Mouse (Mus musculus) layer of hippocampus, postnatal 14 days (tissue): Measurements from ENCODE around the gene Ifi209. TPM values are rescaled to one million over a fixed set of nuclear protein-coding genes. Genes with fewer than 3 reads are reported as not detected.
"Not testable (repeated sequence)": the region's sequence is repeated elsewhere in the genome, so short reads cannot be mapped to it uniquely, and the experiment has no call there.

ENCODE experiments used
- DNase-seq, 2 experiments: peaks; one replicate each; pipeline ENCODE4 v3.0.0; 2021 to 2022; ENCODE audit warnings: low spot score in 2 of 2, mixed read lengths in 1 of 2
- long read RNA-seq, 2 experiments: library from polyadenylated mRNA; stranded (forward); transcript quantifications; one replicate each; pipeline ENCODE4 v2.0.0; 2021
- microRNA-seq, 2 experiments: library from miRNA; unstranded; fragments of <30 nt; microRNA quantifications; one replicate each; pipeline ENCODE4 v1.2.0; 2021
- total RNA-seq, 2 experiments: library from RNA; stranded (reverse); gene quantifications; 2 replicates each; pipeline ENCODE4 v1.2.3; 2021

Gene Ifi209
- total RNA-seq: not detected
- long read RNA-seq, experiment 1: 0 reads
- long read RNA-seq, experiment 2: 0 reads

DNA sequence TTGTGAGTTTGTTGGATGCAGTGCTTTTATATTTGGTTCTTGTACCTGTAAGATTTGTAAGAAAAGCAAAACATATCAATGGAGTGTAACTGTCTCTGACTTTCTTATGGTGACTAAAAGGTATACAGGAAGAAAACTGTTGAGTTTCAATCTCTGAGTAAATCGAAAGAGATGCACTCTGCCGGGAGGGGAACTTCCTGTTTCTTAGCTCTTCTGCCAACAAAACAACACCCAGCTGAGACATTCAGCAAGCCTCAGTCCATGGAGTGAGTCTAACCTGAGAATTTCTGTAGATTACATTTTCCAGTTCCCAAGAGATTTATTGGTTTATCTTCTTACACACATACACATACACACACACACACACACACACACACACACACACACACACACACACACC lies at the start of gene Ifi209:
Gene Ifi209, plus strand, starts transcription at position 296 of the 400 bp plus-strand sequence.
- not testable (repeated sequence) for DNase-seq

DNA sequence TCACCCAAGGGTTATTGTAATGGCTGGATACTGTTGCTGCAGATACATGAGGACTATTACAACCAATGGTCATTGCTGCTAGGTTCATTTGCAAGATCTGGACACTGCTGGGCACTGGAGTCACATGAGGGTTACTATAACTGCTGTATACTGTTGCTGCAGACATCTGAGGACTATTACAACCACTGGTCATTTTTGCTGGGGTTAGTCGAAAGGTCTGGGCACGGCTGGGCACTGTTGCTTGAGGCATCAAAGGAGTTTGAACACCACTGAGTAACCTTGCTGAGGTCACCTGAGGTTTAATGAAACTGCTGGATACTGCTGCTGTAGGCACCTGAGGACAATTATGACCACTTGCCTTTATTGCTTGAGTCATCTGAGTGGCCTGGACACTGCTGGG lies 41.0 kb upstream of the Ifi209 start:
- not testable (repeated sequence) for DNase-seq

DNA sequence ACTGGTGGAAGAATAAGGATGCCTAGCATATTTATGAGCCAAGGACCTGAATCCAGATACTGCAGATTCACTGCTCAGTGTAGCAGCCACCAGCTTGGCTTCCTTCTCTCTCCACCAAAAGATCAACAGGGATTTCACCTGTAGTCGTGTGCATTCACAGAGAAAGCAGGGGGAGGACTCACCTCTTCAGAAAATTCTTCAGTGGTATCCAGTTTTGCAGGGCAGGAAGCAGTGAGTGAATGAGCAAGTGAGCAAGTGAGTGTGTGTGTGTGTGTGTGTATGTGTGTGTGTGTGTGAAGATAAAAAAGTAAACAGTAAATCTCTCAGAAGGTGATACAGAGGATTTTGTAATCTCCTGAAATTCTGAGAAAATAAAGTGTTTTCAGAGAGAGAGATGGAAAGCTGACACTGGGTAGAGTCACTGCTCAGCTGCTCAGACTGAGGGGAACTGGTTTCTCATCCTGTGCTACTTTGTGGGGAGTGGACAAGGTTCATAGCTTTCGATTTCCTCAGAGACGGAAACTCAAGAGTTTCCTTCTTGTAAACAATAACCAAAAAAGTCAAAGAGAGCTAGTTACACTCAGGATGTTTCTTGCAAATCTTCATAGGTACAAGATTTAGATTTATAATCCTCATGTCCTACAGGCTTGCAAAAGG lies 31.8 kb upstream of the Ifi209 start, which contains the start of gene Ifi213:
Gene Ifi213, minus strand, starts transcription at position 437 of the 657 bp plus-strand sequence.
- DNase-seq: not testable (repeated sequence)

DNA sequence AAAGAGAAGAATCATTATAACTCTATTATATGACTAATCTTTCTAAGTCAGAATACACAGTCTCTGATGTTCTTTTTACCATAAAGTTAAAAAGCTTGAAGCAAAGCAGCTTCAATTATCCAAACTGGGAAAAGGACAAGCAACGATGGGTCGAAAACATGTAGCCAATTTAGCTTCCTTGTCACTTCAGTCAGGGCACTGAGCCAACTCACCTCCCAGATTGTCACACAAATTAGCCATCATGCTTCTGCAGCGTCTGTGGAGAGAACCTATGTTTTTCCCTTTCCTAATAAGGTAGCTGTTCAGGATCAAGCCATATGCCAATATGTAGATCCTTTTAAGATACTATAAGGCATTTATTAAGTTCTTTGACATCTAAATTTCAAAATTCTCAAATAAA lies 20.4 kb upstream of the Ifi209 start:
- DNase-seq: not testable (repeated sequence)

DNA sequence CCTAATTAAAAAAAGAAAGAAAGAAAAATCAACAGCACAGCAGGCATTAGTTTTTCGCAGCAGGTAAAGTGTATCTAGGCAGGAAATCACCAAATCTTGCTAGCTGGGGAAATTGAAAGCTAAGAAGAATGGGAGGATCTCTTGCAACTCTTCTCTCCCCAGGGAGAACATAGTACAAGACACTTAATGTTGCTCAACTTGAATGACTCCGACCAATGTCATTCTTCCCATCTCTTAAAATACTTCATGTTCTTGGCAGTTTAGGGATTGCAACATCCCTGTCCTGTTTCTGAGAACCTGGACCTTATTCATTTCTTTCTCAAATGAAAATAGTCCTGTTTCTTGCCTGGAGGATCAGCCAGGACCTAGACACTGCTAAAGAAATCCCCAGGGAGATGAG lies 8.5 kb upstream of the Ifi209 start:
- DNase-seq: not testable (repeated sequence)

DNA sequence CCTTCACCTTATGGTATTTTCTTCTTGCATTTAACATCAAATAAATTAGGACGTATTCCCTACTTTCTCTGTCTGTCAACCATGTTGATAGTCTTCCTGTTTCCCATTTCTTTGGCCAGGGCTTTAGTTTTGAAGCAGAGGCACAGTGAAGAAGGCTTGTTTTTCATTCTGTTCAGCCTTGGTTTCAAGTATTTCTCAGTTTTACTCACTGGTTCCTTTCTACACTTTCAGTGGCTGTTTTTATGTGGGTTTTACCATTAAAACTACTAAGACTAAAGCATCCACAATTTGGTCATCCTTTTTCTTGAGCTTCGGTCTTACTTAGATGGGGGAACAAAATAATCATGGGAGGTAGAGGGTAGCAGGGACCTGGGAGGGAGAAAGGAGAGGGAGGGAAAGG lies 6.7 kb upstream of the Ifi209 start:
- DNase-seq: no peak

DNA sequence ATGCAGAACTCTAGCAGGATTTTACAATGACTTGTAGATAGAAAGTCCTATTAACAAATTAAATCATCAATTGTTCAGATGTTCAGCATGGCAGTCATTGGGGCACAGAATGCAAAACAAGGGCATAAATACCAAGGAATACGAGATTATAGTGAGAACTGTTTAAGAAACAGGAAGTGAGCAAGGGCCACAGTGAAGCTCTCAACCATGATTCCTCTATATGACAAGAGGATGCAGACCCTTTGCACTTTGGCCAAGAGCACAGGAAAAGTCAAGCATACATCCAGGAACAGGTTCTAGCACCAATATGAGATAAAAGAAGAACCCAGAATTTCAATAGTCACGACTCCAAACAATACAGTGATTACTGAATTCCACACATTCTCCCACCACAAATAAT lies 4.0 kb upstream of the Ifi209 start:
- DNase-seq: no peak

DNA sequence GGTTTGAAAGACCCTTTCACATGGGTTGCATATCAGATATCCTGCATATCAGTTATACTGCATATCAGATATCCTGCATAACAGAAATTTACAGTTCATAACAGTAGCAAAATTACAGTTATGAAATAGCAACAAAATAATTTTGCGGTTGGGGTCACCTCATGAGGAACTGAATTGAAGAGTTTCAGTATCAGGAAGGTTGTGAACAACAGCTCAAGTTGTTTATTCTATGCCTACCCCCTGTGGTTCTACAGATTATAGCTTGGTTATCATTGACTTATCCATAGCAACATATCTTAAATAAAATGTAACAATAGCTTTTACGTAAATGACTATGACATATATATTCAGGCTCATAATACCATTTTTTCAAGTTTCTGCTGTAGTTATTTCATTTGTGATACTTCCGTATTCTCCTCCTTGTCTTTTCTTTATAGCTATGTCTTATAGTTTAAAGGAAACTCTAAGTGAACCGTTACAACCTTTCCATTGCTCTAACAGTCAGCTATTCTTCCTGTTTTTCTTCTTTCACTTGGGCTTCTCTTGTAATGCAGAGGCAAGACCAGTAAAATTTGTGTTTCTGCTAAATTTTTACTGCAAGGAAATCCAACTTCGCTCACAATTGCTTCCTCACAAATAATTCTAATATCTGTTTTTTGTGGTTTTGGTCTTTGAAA lies 3.4 kb downstream of the Ifi209 start:
- no peak for DNase-seq

DNA sequence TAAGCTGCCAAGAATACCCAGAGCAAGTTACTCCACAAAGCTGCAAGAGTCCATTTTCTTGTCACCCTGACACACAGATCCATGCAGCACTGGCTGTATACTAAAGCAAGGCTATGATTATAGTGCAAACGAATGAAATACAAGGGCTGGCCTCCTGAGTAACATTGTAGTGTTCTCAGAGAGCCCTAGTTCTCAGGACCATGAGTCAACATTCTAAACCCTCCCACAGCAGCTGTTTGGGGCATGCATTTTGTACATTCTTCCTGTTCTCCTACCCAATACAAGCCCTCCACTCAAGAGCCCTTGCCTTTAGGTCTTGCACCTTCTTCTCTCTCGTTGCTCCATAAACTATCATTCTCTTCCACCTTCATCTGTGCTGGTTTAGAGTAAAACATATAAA lies 14.7 kb downstream of the Ifi209 start:
- DNase-seq: no peak

DNA sequence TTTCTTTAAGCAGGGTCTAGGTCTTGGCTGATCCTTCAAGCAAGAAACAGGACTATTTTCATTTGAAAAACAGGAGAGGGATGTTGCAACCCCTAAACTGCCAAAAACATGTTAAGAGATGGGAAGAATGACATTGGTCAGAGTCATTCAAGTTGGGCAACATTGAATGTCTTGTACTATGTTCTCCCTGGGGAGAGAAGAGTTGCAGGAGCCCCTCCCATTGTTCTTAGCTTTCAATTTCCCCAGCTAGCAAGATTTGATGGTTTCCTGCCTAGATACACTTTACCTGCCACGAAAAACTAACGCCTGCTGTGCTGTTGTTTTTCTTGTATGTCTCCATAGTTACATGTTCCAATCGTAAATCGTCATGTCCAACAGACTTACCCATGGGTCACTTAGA lies 27.3 kb downstream of the Ifi209 start:
- no peak for DNase-seq

DNA sequence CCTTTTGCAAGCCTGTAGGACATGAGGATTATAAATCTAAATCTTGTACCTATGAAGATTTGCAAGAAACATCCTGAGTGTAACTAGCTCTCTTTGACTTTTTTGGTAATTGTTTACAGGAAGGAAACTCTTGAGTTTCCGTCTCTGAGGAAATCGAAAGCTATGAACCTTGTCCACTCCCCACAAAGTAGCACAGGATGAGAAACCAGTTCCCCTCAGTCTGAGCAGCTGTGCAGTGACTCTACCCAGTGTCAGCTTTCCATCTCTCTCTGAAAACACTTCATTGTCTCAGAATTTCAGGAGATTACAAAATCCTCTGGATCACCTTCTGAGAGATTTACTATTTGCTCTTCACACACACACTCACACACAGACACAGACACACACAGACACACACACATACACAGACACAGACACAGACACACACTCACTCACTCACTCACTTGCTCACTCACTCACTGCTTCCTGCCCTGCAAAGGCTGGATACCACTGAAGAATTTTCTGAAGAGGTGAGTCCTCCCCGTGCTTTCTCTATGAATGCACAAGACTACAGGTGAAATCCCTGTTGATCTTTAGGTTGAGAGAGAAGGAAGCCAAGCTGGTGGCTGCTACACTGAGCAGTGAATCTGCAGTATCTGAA lies 42.9 kb downstream of the Ifi209 start, which contains the start of gene Ifi208:
Gene Ifi208, plus strand, starts transcription at position 218 of the 640 bp plus-strand sequence.
- DNase-seq: not testable (repeated sequence)

DNA sequence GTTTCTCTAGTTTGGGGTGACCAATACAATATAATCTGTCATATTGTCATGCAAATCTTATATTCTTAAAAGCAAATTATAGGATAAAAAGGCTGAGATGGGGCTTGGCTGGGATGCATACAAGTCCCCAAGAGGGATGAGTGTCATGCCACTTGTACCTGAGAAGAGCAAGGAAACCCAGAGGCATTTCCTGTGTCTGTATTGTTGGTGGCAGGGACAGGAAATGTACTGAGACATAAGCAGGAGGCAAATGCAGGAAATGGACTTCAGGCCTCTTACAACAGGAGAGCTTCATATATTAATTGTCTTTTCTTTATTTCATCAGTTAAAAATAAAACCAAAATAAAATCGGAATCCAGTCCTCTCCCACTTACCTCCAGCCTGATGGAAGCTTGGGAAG lies 47.9 kb downstream of the Ifi209 start:
- DNase-seq: not testable (repeated sequence)

DNA sequence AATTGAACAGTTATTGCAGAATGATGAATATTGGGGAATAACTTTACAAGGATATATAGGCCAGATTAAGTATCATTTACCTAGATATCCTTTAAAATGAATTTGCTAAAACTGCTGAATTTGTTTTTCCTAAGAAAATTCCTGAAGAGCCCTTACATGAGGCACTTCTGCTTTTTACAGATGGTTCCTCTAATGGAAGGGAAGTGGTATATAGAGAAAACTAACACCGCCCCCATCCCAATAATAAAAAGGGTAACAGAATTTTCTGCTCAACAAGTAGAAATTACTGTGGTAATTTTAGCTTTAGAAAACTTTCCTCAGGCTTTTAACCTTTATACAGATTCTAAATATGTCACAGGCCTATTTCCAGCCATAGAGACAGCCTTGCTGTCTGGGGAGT lies 63.6 kb downstream of the Ifi209 start:
- DNase-seq: no peak

Small RNA genes lying within 50 kb of the gene (microRNA-seq; reads per million reads assigned to microRNA genes)
- 0 reads per million in 2 experiments for gene Gm44339

Other genes starting within 250 kb of the Ifi209 start
- not detected for gene Ifi206, start 139.9 kb upstream of the Ifi209 start, total RNA-seq
- gene Ifi214, start 95.0 kb upstream of the Ifi209 start, total RNA-seq: not detected
- gene Ifi213, start 31.6 kb upstream of the Ifi209 start, total RNA-seq: not detected
- not detected for gene Ifi208, start 42.8 kb downstream of the Ifi209 start, total RNA-seq
- under 1 TPM; 0.17 to 0.18 TPM for gene Ifi207, start 110.8 kb downstream of the Ifi209 start, total RNA-seq
- under 1 TPM; 0.33 to 0.85 TPM for gene Ifi204, start 136.0 kb downstream of the Ifi209 start, total RNA-seq